Mouse (Mus musculus) heart, adult 2 months (tissue): ENCODE data around the gene Fndc7.

ENCODE experiments used
- CTCF ChIP-seq: fragments of 200-600 bp; IDR thresholded peaks from 2 replicates; pipeline ENCODE4 v1.8.1; 2022; ENCODE audit warnings: antibody characterized with exemption, mild to moderate bottlenecking, moderate library complexity
- POLR2A ChIP-seq: fragments of 200-500 bp; IDR thresholded peaks from 2 replicates; pipeline ENCODE4 v1.6.1; 2011; ENCODE audit warnings: mild to moderate bottlenecking, low read depth, low read length, control low read depth; ENCODE audit not compliant: insufficient read depth

DNA sequence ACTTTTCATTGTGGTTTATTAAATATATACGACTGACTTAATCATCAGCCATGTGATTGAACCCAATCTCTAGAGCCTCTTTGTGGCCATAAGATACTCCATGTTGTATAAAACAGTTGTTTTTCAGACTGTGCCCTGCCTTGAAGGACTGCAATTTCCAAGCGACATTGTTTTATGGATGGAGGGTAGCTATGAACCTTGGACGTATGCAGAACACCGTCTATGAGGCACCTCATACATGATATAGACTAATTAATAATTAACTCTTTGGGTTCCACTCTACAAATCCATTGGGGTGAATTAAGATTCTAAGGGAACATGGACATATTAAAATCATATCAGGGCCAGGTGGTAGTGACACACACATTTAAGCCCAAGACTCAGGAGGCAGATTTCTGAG lies 35.9 kb upstream of the Fndc7 start:
- TF ChIP-seq POLR2A (no peak), CTCF (no peak)
